Mouse (Mus musculus) heart, postnatal 14 days (tissue): ENCODE results near the gene Ube2e3. TPM values are rescaled to one million over a fixed set of nuclear protein-coding genes. Genes with fewer than 3 reads are reported as not detected.

Experiments used
- DNase-seq, 2 experiments: peaks; one replicate each; pipeline ENCODE4 v3.0.0; 2021 to 2022
- intact Hi-C: fragments of 180-260 bp; cut with DNase I; formaldehyde crosslinking; loops from one replicate; pipeline ENCODE4 v1.15.1; 2025
- total RNA-seq, 2 experiments: library from RNA; stranded (reverse); gene quantifications; 2 replicates each; pipeline ENCODE4 v1.2.3; 2021

Ube2e3 gene
- total RNA-seq, 2 experiments from 2014 or later = 48.2 to 54.6 TPM

GRCm38 (mm10) chr2:78873946-78874345 is 6.0 kb downstream of the Ube2e3 start:
- intact Hi-C loops = loop anchor here (5.0 kb wide), 1 partner anchor 33 kb away; no protein-coding TSS in a partner anchor
- peak in 1 of 2 experiments; percentile 27 for DNase-seq

DNA sequence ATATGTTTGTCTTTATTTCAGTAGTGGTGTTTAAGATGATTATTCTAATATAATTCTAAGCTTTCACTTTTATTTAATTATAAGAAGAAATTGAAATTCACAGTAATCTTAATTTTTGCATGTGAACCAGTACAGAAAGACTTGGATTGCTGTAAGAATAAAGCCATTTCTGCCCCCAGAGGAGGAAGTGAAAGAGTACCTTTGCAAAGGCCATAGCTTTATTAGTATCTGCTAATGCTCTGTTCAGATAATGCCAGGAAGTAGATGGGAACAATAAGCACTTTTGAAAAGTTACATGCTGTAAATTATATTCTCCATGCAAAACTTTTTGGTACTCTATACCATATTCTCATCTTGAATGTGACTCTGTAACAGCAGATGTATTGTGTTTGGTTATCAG is 8.1 kb downstream of the Ube2e3 start:
- intact Hi-C loops = no loop called here
- no peak for DNase-seq

DNA sequence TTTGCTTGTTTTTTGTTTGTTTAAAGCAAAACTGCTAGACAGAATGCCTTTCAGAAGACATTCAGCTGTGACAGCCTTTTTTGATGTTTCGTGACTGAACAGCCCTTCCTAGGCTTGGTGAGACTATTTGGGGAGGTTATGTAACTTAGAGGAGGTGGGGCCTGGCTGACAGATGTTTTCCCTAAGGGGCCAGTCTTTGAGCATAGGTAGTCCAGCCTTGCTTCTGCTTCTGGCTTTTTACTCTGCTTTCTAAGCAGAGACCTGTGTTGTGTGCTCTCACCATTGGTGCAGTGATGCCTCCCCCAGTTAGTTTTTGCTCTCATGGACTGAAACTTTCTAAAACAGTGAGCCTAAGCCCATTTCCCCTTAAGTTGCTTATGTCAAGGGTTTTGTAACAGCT is 14.1 kb downstream of the Ube2e3 start:
- intact Hi-C loops = no loop called here
- DNase-seq = no peak

DNA sequence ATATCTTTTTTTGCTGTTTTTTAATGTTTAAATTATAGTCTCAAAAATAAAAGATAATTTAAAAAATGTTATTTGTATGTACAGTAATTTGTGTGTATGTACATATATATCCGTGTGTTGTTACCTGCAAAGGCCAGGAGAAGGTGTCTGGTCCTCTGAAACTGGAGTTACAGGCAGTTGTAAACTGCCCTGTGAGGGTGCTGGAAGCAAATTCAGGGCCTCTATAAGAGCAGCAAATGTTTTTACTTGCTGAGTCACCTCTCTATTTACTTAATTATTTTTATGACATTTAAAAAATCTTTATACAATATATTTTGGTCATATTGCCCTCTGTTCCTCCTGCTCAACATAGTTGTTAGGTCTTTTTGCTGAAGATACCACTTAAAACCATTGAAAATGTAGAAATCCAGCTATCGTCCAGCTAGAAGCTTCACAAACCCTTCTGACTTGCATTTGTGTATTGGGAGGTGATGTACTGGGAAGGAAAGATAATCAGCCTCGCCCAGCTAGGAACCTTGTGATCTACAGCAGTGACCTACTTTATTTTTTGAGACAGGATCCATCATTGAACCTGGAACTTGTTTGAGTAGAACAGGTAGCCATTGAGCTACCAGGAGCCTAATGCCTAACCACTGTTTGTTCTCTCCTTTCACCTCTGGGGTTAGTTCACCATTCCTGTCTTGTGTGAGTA is 15.0 kb downstream of the Ube2e3 start:
- no peak for DNase-seq
- intact Hi-C loops = no loop called here

- DNase-seq = no peak
- intact Hi-C loops = no loop called here
These were observed 18.5 kb downstream of the Ube2e3 start for GRCm38 (mm10) chr2:78886446-78886845.

DNA sequence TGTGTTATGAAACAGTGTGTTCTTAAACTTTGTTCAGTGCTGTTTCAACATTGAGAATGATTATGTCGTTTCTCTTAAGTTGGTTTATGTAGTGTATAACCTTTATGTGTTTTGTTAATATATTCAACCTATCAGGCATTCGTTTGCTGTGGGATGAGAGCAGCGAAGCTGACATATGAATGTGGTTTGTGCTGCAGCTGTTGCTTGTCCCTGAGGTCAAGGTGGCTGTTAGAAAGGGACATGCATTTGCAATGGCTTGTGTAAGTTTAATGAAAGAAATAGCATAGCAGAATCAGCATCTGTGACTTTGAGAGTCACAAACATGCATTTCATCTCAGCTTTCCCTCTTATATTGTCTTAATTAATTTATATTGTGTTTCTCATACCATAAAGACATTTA is 20.3 kb downstream of the Ube2e3 start:
- no peak for DNase-seq

GRCm38 (mm10) chr2:78895216-78895615 is 27.3 kb downstream of the Ube2e3 start:
- intact Hi-C loops = no loop called here
- no peak for DNase-seq

More for the DNA sequence above, 20.3 kb downstream of the Ube2e3 start:
- intact Hi-C loops = no loop called here

DNA sequence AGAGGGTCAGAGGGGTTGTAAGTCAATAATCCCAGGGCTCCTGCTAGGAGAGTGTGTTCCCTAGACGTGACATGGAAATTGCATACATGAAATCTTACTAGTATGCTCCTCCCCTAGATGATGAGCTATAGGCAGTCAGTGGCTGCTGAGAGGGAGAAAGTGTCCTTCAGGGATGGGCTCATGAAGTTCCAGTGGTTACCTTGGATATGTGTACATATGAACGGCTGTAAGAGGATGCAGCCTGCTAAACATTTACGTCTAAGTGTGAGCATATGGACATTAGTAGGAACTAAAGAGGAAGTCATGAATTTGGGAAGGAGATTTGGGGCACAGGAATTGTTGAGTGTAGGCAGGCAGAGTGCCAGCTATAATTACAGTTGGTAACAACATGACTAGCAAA is 38.0 kb downstream of the Ube2e3 start:
- no peak for DNase-seq
- intact Hi-C loops = loop anchor here (5.0 kb wide), 1 partner anchor 34 kb away; no protein-coding TSS in a partner anchor

- no peak for DNase-seq
- intact Hi-C loops = no loop called here
These were observed 43.6 kb downstream of the Ube2e3 start for GRCm38 (mm10) chr2:78911516-78911915.

DNA sequence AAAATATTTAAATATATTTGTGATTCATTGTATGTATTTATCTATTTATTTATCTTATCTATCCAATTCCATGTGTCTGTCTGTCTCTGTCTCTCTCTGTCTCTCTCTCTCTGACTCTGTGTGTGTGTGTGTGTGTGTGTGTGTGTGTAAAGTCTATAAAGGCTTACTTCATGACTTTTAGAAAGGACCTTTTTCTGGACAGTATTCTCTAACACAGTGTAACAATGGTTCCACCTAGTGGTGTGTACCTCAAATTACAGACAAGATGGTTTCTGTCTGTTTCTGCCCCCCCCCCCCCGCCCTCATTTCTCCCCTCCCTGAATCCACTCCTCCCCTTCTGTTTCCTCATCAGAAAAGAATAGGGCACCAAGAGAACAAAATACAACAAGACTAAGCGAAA is 46.9 kb downstream of the Ube2e3 start:
- intact Hi-C loops = loop anchor here (2.0 kb wide), 1 partner anchor 864 kb away; no protein-coding TSS in a partner anchor

GRCm38 (mm10) chr2:78922980-78923674 is 55.2 kb downstream of the Ube2e3 start:
- intact Hi-C loops = no loop called here
- DNase-seq = no peak

More for the DNA sequence above, 46.9 kb downstream of the Ube2e3 start:
- DNase-seq = no peak

- intact Hi-C loops = no loop called here
These were observed 57.9 kb downstream of the Ube2e3 start for GRCm38 (mm10) chr2:78925807-78926206.

DNA sequence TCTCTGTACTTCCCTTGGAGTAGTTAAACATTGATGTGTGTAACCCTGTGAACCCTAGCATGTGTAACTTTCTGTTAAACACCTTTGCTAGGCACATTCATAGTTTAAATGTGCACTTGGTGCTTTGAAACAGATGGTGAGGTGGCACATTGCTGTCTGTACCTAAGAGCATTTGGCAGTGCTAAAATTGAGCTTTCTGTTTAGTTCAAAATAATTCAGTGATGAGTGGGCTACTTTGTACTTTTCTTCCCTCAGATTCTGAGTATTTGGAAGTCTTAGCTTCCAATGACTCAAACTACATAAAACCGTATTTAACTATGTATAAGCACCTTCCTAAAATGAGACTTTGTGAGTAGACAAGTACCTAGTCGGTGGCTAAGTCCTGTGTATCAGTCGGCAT is 59.7 kb downstream of the Ube2e3 start:
- DNase-seq = no peak
- intact Hi-C loops = no loop called here

More at GRCm38 (mm10) chr2:78925807-78926206, 57.9 kb downstream of the Ube2e3 start:
- no peak for DNase-seq

DNA sequence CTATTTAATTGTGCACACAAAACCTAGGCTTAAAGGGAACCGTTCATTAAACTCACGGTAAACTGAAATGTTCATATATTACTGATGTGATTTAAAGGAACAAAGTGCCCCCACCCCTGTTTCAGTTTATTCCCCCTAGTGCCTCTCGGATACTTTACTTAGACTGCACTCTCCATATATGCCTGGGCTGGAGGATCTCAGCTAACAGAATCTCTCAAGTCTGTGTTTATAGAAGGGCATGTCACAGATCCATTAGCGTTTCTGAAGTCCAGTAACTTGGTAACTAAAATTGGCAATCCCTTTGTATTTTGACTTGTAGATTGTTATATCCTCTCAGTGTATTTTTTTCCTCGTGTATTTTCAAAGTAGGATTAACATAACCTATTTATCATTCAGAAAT is 60.2 kb downstream of the Ube2e3 start:
- intact Hi-C loops = no loop called here
- DNase-seq = no peak

DNA sequence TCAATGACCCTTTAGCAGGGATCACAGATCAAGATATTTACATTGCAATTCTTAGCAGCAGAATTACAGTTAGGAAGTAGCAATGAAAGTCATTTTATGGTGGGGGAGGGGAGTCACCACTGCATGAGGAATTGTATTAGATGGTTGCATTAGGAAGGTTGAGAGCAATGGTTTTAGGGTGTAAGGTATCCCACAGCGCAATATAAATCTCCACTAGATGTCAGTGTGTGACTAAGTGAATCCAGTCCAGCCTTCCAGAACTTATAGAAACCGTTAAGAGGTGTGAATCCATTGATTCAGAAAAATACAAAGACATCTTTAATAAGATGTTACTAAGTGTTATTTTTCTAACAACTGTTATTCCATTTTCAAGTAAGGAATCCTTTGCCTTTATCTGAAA is 63.4 kb downstream of the Ube2e3 start:
- DNase-seq = no peak
- intact Hi-C loops = no loop called here

GRCm38 (mm10) chr2:78959451-78959850 is 91.5 kb downstream of the Ube2e3 start:
- DNase-seq = no peak
- intact Hi-C loops = loop anchor here (2.0 kb wide), 1 partner anchor 539 kb away; no protein-coding TSS in a partner anchor

- intact Hi-C loops = loop anchor here (2.0 to 10.0 kb wide), 2 partner anchors 305 to 815 kb away; no protein-coding TSS in a partner anchor
- no peak for DNase-seq
These were observed 92.4 kb downstream of the Ube2e3 start for GRCm38 (mm10) chr2:78960288-78960687.

- no peak for DNase-seq
- intact Hi-C loops = loop anchor here (2.0 to 10.0 kb wide), 2 partner anchors 304 to 814 kb away; no protein-coding TSS in a partner anchor
These were observed 93.1 kb downstream of the Ube2e3 start for GRCm38 (mm10) chr2:78961023-78961422.

GRCm38 (mm10) chr2:78961580-78961979 is 93.7 kb downstream of the Ube2e3 start:
- no peak for DNase-seq
- intact Hi-C loops = loop anchor here (2.0 to 10.0 kb wide), 2 partner anchors 303 to 813 kb away; no protein-coding TSS in a partner anchor

DNA sequence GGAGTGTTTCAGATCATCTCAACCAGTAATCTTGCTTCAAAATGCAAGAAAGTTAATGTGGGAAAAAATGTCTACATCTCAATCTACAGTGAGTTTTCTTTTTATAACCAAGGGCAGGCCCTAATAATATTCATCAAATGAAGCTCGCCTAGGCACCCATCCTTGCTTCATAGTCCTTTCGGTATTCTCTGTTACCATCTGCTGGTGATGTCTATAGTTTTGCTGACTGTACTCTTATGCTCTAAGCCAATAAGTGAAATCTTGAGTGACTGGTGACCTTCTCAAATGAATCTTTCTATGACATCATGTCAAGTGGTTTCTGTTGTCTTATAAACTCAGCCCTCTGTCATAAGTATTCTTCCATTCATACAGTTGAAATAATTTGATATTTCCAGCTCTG is 97.1 kb downstream of the Ube2e3 start:
- intact Hi-C loops = loop anchor here (10.0 kb wide), 1 partner anchor 810 kb away; no protein-coding TSS in a partner anchor
- no peak for DNase-seq

DNA sequence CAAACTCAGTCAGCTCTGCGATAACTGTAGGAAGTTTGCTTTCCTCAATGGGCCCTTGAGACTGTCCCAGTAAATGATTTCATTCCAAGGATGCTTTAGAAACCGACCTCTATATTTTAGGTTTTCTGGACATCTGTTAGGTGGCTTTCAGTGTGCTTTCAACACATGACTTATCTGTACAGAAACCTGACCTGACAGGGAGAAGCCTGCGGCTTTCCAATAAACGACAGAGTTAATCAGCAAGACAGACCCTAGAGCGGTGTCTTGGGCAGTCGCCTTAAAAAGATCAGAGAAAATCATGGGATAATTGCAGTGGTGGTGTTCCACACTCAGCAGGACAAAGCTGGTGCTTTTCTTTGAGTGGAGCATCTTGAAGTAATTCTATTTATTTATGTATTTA is 97.5 kb downstream of the Ube2e3 start:
- intact Hi-C loops = loop anchor here (10.0 kb wide), 1 partner anchor 809 kb away; no protein-coding TSS in a partner anchor
- no peak for DNase-seq
